Mouse (Mus musculus): Measurements from ENCODE around the gene Acer2. TPM values are rescaled to one million over a fixed set of nuclear protein-coding genes. Genes with fewer than 3 reads are reported as not detected.
"Not testable (repeated sequence)": the region's sequence is repeated elsewhere in the genome, so short reads cannot be mapped to it uniquely, and the experiment has no call there.

Gene Acer2
- 23.3 and 23.5 TPM in 2 replicates for polyA plus RNA-seq (2014; fragmentation: Nextera tagmentation; extraction: Ambion mirVana)

- WGBS, result under 1% methylated on average over 52 of the region's 60 CpGs
- 0 out of 2 replicates have a peak within 1 kb of the TSS, but pooled peaks have one; percentile 34 for H3K27ac ChIP-seq (ENCODE audit: low read depth, low read length)
Measured at GRCm38 (mm10) chr4:86874146-86874847, at the start of gene Acer2. Acer2 (plus strand) TSS chr4:86874396.

DNA sequence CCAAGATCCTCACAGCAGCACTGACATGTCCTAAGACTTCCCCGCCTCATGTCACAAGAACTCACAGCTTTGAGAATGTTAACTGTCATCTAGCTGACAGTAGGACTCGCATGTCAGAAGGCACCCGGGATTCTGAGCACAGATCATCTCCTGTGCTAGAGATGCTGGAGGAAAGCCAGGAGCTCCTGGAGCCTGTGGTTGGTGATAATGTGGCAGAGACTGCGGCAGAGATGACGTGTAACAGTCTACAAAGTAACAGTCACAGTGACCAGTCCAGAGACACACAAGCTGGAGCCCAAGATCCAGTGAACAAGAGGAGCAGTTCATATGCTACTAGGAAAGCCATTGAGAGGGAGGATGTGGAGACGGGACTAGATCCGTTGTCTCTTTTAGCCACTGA is 49.1 kb upstream of the Acer2 start:
- no peak for ATAC-seq (ENCODE audit: low read depth)
- Histone ChIP-seq H3K27me3 (ENCODE audit: control insufficient read depth, insufficient read depth, low read length) (no peaks in the 10 kb centered on the region), H3K27ac (ENCODE audit: low read depth, low read length) (no peak overlapping the region), H3K9me3 (ENCODE audit: control insufficient read depth, low read length) (no peaks in the 10 kb centered on the region), H3K4me3 (ENCODE audit: low read depth, low read length) (no peak overlapping the region), H3K36me3 (ENCODE audit: control insufficient read depth, insufficient read depth, low read length) (peaks cover 9% of the 10 kb centered on the region; the same call in 1 of the 2 replicates), H3K9ac (replicated peaks; ENCODE audit: low read depth, low read length) (no peak overlapping the region), H3K4me1 (ENCODE audit: control insufficient read depth, insufficient read depth, low read length) (no peaks in the 10 kb centered on the region), H3K4me2 (ENCODE audit: low read depth, low read length) (no peak overlapping the region)
- 95% methylated on average over 7 of the region's 7 CpGs for WGBS

More at GRCm38 (mm10) chr4:86874146-86874847, at the start of gene Acer2:
- no peaks in the 10 kb centered on the region; the same call in 1 of the 2 replicates for H3K4me1 ChIP-seq (ENCODE audit: control insufficient read depth, insufficient read depth, low read length)
- peak within 1 kb of the TSS; percentile 64 for H3K9ac ChIP-seq (replicated peaks; ENCODE audit: low read depth, low read length)
- no peaks in the 10 kb centered on the region for H3K36me3 ChIP-seq (ENCODE audit: control insufficient read depth, insufficient read depth, low read length)
- H3K9me3 ChIP-seq (ENCODE audit: control insufficient read depth, low read length), result no peaks in the 10 kb centered on the region
- ATAC-seq (ENCODE audit: low read depth), result peak; percentile 96
- peak within 1 kb of the TSS; percentile 57 for H3K4me3 ChIP-seq (ENCODE audit: low read depth, low read length)
- peaks cover 3% of the 10 kb centered on the region; the same call in 1 of the 2 replicates for H3K27me3 ChIP-seq (ENCODE audit: control insufficient read depth, insufficient read depth, low read length)
- H3K4me2 ChIP-seq (ENCODE audit: low read depth, low read length), result peak within 1 kb of the TSS; percentile 87

DNA sequence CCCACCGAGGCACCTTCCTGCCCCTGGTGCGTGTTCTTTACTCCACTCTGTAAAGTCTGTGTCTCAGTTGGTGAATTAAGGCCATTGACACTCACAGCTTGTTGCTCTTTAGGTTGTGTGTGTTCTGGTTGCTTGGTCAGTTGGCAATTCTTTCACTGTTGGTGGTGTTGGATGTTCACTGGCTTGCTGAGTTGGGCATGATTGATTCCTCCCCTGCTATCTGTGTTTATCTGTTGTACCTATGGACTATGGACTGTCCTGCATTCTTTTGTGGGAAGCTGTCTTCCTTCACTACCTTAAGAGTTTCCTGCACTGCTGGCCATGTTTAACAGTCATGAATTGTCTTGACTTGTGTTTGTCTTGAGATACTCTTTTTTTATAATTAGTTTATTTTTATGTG is 42.3 kb upstream of the Acer2 start:
- Histone ChIP-seq H3K9ac (replicated peaks; ENCODE audit: low read depth, low read length) (no peak overlapping the region), H3K4me1 (ENCODE audit: control insufficient read depth, insufficient read depth, low read length) (no peaks in the 10 kb centered on the region), H3K4me2 (ENCODE audit: low read depth, low read length) (no peak overlapping the region), H3K9me3 (ENCODE audit: control insufficient read depth, low read length) (no peaks in the 10 kb centered on the region), H3K27ac (ENCODE audit: low read depth, low read length) (no peak overlapping the region), H3K4me3 (ENCODE audit: low read depth, low read length) (no peak overlapping the region), H3K27me3 (ENCODE audit: control insufficient read depth, insufficient read depth, low read length) (no peaks in the 10 kb centered on the region), H3K36me3 (ENCODE audit: control insufficient read depth, insufficient read depth, low read length) (0 out of 2 replicates have a peak, but pooled peaks cover 9% of the 10 kb centered on the region)
- no peak for ATAC-seq (ENCODE audit: low read depth)
- WGBS, result 92% methylated on average over 2 of the region's 2 CpGs

GRCm38 (mm10) chr4:86841141-86841540 is 33.1 kb upstream of the Acer2 start:
- ATAC-seq (ENCODE audit: low read depth); H3K4me3 ChIP-seq (ENCODE audit: low read depth, low read length); H3K27ac ChIP-seq (ENCODE audit: low read depth, low read length); H3K9me3 ChIP-seq (ENCODE audit: control insufficient read depth, low read length); H3K27me3 ChIP-seq (ENCODE audit: control insufficient read depth, insufficient read depth, low read length); H3K4me2 ChIP-seq (ENCODE audit: low read depth, low read length); H3K4me1 ChIP-seq (ENCODE audit: control insufficient read depth, insufficient read depth, low read length); H3K9ac ChIP-seq (replicated peaks; ENCODE audit: low read depth, low read length): not testable (repeated sequence)
- H3K36me3 ChIP-seq (ENCODE audit: control insufficient read depth, insufficient read depth, low read length), result peaks cover 40% of the 10 kb centered on the region; the same call in 1 of the 2 replicates
- 100% methylated on average over 2 of the region's 2 CpGs for WGBS

- Histone ChIP-seq H3K4me2 (ENCODE audit: low read depth, low read length) (no peak overlapping the region), H3K36me3 (ENCODE audit: control insufficient read depth, insufficient read depth, low read length) (peaks cover 29% of the 10 kb centered on the region; the same call in 1 of the 2 replicates), H3K27me3 (ENCODE audit: control insufficient read depth, insufficient read depth, low read length) (no peaks in the 10 kb centered on the region), H3K27ac (ENCODE audit: low read depth, low read length) (no peak overlapping the region), H3K4me3 (ENCODE audit: low read depth, low read length) (no peak overlapping the region), H3K4me1 (ENCODE audit: control insufficient read depth, insufficient read depth, low read length) (no peaks in the 10 kb centered on the region), H3K9me3 (ENCODE audit: control insufficient read depth, low read length) (no peaks in the 10 kb centered on the region), H3K9ac (replicated peaks; ENCODE audit: low read depth, low read length) (no peak overlapping the region)
- ATAC-seq (ENCODE audit: low read depth), result no peak
- 95% methylated on average over 3 of the region's 3 CpGs for WGBS
Measured at GRCm38 (mm10) chr4:86845384-86845783, 28.8 kb upstream of the Acer2 start.

GRCm38 (mm10) chr4:86847246-86847645 is 26.9 kb upstream of the Acer2 start:
- no peaks in the 10 kb centered on the region for H3K27me3 ChIP-seq (ENCODE audit: control insufficient read depth, insufficient read depth, low read length)
- WGBS, result 93% methylated on average over 2 of the region's 2 CpGs
- peaks cover 29% of the 10 kb centered on the region for H3K36me3 ChIP-seq (ENCODE audit: control insufficient read depth, insufficient read depth, low read length)
- no peak overlapping the region for H3K9ac ChIP-seq (replicated peaks; ENCODE audit: low read depth, low read length)
- H3K27ac ChIP-seq (ENCODE audit: low read depth, low read length), result no peak overlapping the region
- H3K9me3 ChIP-seq (ENCODE audit: control insufficient read depth, low read length), result no peaks in the 10 kb centered on the region
- no peak overlapping the region for H3K4me3 ChIP-seq (ENCODE audit: low read depth, low read length)
- H3K4me1 ChIP-seq (ENCODE audit: control insufficient read depth, insufficient read depth, low read length), result no peaks in the 10 kb centered on the region
- no peak for ATAC-seq (ENCODE audit: low read depth)
- no peak overlapping the region for H3K4me2 ChIP-seq (ENCODE audit: low read depth, low read length)

- H3K4me3 ChIP-seq (ENCODE audit: low read depth, low read length), result no peak overlapping the region
- peaks cover 38% of the 10 kb centered on the region for H3K36me3 ChIP-seq (ENCODE audit: control insufficient read depth, insufficient read depth, low read length)
- peak; percentile 32; the same call in 1 of the 2 replicates for ATAC-seq (ENCODE audit: low read depth)
- H3K4me1 ChIP-seq (ENCODE audit: control insufficient read depth, insufficient read depth, low read length), result peaks cover 10% of the 10 kb centered on the region
- no peak overlapping the region for H3K4me2 ChIP-seq (ENCODE audit: low read depth, low read length)
- no peak overlapping the region for H3K9ac ChIP-seq (replicated peaks; ENCODE audit: low read depth, low read length)
- WGBS, result 86% methylated on average over 2 of the region's 2 CpGs
- H3K9me3 ChIP-seq (ENCODE audit: control insufficient read depth, low read length), result no peaks in the 10 kb centered on the region
- no peaks in the 10 kb centered on the region for H3K27me3 ChIP-seq (ENCODE audit: control insufficient read depth, insufficient read depth, low read length)
- H3K27ac ChIP-seq (ENCODE audit: low read depth, low read length), result no peak overlapping the region
Measured at GRCm38 (mm10) chr4:86851331-86851730, 22.9 kb upstream of the Acer2 start.

DNA sequence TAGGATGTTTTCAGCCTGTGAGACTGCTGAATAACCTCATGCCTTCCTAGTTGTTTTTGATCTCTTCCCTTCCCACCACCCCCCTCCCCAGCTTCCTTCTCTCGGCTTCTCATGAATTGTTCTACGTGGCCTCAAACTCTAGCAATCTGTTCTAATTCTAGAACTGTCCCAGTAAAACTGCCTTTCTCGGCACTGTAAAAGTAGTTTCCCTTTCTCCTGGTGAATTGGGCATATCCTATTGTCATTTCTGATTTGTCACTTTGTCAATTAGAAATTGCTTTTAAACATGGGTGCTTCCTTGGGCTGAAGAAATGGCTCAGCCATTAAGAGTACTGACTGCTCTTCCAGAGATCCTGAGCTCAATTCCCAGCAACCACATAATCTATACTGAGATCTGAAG is 22.2 kb upstream of the Acer2 start:
- no peak overlapping the region for H3K4me3 ChIP-seq (ENCODE audit: low read depth, low read length)
- no peak overlapping the region for H3K9ac ChIP-seq (replicated peaks; ENCODE audit: low read depth, low read length)
- peaks cover 10% of the 10 kb centered on the region for H3K4me1 ChIP-seq (ENCODE audit: control insufficient read depth, insufficient read depth, low read length)
- H3K27me3 ChIP-seq (ENCODE audit: control insufficient read depth, insufficient read depth, low read length), result no peaks in the 10 kb centered on the region
- no peaks in the 10 kb centered on the region for H3K9me3 ChIP-seq (ENCODE audit: control insufficient read depth, low read length)
- H3K36me3 ChIP-seq (ENCODE audit: control insufficient read depth, insufficient read depth, low read length), result peaks cover 38% of the 10 kb centered on the region
- no peak overlapping the region for H3K4me2 ChIP-seq (ENCODE audit: low read depth, low read length)
- 59% methylated on average over 3 of the region's 3 CpGs for WGBS
- H3K27ac ChIP-seq (ENCODE audit: low read depth, low read length), result no peak overlapping the region
- no peak for ATAC-seq (ENCODE audit: low read depth)

DNA sequence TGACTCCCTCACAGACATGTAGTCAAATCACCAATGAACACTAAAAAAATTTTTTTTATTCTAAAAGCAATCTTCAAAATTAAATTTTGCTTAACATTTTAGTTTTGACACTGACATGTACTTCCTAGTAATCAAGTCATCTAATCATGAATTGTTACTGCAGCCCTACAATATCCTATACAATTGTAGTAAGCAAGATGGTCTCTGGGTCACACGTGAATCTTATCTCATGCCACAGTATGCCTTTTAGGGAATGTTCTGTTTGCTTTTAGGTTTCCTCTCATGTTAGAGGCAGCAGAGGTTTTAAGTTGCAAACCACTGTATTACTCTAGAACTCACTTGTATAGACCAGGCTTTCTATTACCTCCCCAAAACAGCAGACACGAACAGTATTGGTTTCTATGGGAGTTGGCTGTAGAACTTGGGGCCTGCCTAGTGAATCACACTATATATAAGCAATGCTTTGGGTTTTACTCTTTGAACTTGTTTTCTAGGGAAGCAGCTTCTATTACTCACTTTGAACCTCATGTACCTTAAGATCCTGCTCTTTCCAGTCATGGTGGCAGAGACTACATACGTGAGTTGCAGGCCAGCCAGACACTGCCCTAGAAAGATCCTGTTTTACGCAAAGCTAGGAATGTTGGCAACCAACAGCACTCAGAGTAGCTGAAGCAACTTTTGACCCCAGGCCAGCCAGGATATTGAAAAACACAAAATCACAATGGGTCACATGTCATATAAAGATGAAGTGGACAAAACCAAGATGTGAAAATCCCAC is 21.2 kb upstream of the Acer2 start:
- 0 out of 2 replicates have a peak, but pooled peaks cover 2% of the 10 kb centered on the region for H3K27me3 ChIP-seq (ENCODE audit: control insufficient read depth, insufficient read depth, low read length)

More for the DNA sequence above, 21.2 kb upstream of the Acer2 start:
- Histone ChIP-seq H3K4me2 (ENCODE audit: low read depth, low read length) (no peak overlapping the region), H3K36me3 (ENCODE audit: control insufficient read depth, insufficient read depth, low read length) (peaks cover 37% of the 10 kb centered on the region), H3K4me3 (ENCODE audit: low read depth, low read length) (no peak overlapping the region), H3K9ac (replicated peaks; ENCODE audit: low read depth, low read length) (no peak overlapping the region), H3K9me3 (ENCODE audit: control insufficient read depth, low read length) (no peaks in the 10 kb centered on the region), H3K27ac (ENCODE audit: low read depth, low read length) (no peak overlapping the region), H3K4me1 (ENCODE audit: control insufficient read depth, insufficient read depth, low read length) (peaks cover 11% of the 10 kb centered on the region)
- no peak for ATAC-seq (ENCODE audit: low read depth)
- WGBS, result 86% methylated on average over 4 of the region's 4 CpGs
